Mouse (Mus musculus): Measurements from ENCODE around the gene Ralgapa1. TPM values are rescaled to one million over a fixed set of nuclear protein-coding genes. Genes with fewer than 3 reads are reported as not detected.
"Not testable (repeated sequence)": the region's sequence is repeated elsewhere in the genome, so short reads cannot be mapped to it uniquely, and the experiment has no call there.

Gene Ralgapa1
- polyA plus RNA-seq, 1 experiment = 10.3 TPM

DNA sequence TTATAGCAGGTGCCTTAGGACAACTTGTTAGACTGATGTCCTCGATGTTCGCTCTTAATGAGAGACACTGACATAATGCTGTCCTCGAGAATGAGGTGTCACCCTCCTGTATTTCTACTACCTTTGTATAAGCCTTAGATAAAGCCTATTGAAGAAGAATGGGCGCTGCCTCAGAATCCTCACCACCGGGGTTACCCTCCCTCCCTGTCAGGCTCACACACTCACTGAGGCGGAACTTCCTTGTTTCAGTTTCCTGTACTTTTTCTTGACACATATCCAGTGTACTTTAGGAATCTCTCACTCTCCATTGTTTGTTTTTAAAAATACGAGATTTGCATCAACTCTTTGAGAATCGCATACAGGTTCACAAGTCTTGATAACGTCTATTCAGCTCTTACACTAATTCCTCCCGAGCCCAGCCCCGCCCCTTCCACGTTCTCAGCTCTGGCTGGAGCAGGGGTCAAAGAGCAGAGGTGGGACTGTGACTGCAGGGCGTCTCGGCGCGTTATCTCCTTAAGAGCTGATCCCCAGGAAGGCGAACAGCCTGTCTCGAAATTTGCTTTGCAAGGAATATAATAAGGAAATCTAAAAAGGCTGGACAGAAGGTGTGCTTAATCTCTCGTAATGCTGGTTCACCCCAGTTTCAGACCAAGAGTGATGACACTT, 260.8 kb downstream of the Ralgapa1 start:
- WGBS = 9% methylated on average over 19 of the region's 19 CpGs
- H3K4me3 ChIP-seq (replicated peaks; ENCODE audit: control insufficient read depth, low read depth, low read length) = peak overlapping the region; percentile 61
- TF ChIP-seq POLR2A (IDR thresholded peaks at IDR 0.05; ENCODE audit: borderline replicate concordance, control insufficient read depth, low read depth, low read length) = no peak
- no peak for TF ChIP-seq CTCF (IDR thresholded peaks at IDR 0.05; ENCODE audit: control insufficient read depth, insufficient read depth, low read length)
- H3K27ac ChIP-seq (ENCODE audit: control insufficient read depth, insufficient read depth, low read depth, low read length, poor library complexity) = no peak overlapping the region
- no peaks in the 10 kb centered on the region for H3K4me1 ChIP-seq (ENCODE audit: control insufficient read depth, insufficient read depth, low read length)

DNA sequence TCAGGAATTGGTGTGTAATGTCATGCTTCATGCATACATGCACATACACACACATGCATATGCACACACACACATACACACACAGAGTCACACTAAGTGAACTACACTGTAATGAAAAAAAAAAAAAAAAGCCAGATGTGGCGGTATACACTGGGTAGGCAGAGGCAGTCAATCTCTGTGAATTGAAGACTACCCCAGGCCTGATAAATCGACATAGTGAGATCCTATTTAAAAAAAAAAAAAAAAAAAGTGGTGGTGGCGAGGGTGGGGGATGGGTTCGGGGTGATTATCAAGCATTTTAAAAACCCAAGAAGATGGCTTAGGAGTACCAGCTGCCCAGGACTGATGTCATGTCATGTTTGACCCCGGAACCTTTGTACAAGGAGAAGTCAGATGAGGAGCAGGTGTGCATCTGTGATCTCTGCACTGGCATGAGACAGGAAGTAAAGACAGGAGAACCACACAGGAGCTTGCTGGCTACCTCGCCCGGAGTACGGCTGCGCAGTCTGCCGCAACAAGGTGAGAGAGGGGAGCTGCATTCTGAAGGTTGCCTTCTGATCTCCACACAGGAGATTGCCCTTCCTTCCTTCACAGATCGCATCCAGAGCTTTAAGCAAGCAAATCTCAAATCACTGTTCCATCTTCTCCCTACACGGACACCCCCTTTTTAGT, 261.6 kb downstream of the Ralgapa1 start:
- Histone ChIP-seq H3K4me3 (replicated peaks; ENCODE audit: control insufficient read depth, low read depth, low read length) (no peak overlapping the region), H3K4me1 (ENCODE audit: control insufficient read depth, insufficient read depth, low read length) (no peaks in the 10 kb centered on the region), H3K27ac (ENCODE audit: control insufficient read depth, insufficient read depth, low read depth, low read length, poor library complexity) (no peak overlapping the region)
- TF ChIP-seq CTCF (IDR thresholded peaks at IDR 0.05; ENCODE audit: control insufficient read depth, insufficient read depth, low read length) = no peak
- TF ChIP-seq POLR2A (IDR thresholded peaks at IDR 0.05; ENCODE audit: borderline replicate concordance, control insufficient read depth, low read depth, low read length) = no peak
- 83% methylated on average over 12 of the region's 12 CpGs for WGBS

DNA sequence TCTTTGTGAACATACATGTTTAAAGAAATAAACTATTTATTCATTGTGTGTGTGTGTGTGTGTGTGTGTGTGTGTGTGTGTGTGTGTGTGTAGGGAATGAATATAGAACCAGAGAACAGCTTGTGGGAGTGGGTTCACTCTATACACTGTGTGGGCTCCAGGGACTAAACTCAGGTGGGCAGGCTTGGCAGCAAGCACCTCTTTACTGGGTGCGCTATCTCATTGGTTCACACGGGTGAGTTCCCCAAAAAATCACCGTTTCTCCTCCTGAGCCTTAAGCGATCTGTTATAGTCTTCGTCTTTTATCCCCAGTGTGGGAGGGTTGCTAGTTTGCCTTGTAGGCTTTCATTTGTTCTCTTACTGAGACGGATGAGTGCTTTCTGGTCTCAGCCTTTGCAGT, 263.1 kb downstream of the Ralgapa1 start:
- TF ChIP-seq CTCF (IDR thresholded peaks at IDR 0.05; ENCODE audit: control insufficient read depth, insufficient read depth, low read length) = no peak
- no peak for TF ChIP-seq POLR2A (IDR thresholded peaks at IDR 0.05; ENCODE audit: borderline replicate concordance, control insufficient read depth, low read depth, low read length)
- no peak overlapping the region for H3K27ac ChIP-seq (ENCODE audit: control insufficient read depth, insufficient read depth, low read depth, low read length, poor library complexity)
- WGBS = 76% methylated on average over 6 of the region's 6 CpGs
- H3K4me1 ChIP-seq (ENCODE audit: control insufficient read depth, insufficient read depth, low read length) = no peaks in the 10 kb centered on the region
- H3K4me3 ChIP-seq (replicated peaks; ENCODE audit: control insufficient read depth, low read depth, low read length) = no peak overlapping the region

DNA sequence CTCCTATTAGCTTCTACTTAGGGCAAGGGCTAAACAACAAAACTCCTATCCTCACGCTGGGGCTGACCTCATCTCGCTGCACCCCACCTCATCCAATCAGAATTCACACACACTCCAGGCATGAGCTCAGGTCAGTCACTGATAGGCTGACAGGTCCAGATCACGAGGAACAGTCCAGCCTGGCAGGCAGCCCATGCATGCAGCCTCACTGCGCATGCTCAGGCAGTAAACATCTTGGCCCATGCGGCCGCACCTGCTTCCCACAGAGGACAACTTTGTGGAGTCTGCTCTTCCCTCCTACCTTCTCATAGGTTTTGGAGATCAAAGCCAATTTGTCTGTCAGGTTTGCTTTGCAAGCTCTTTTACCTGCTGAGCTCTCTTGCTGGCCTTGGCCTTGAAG, 266.1 kb downstream of the Ralgapa1 start:
- H3K27ac ChIP-seq (ENCODE audit: control insufficient read depth, insufficient read depth, low read depth, low read length, poor library complexity); H3K4me3 ChIP-seq (replicated peaks; ENCODE audit: control insufficient read depth, low read depth, low read length); H3K4me1 ChIP-seq (ENCODE audit: control insufficient read depth, insufficient read depth, low read length): not testable (repeated sequence)
- 85% methylated on average over 6 of the region's 6 CpGs for WGBS

Other genes with a start within 250 kb of the Ralgapa1 start
- not detected in 2 replicates for gene Insm2, start 221.7 kb downstream of the Ralgapa1 start, polyA plus RNA-seq (2011; ENCODE audit: insufficient read depth, insufficient read length, low replicate concordance, missing spikeins)
- gene Brms1l, start 15.2 kb upstream of the Ralgapa1 start, polyA plus RNA-seq (2011; ENCODE audit: insufficient read depth, insufficient read length, low replicate concordance, missing spikeins) = 8.5 and 28.3 TPM in 2 replicates